Mouse (Mus musculus): ENCODE measurements around the gene Med17.

The Med17 gene

GRCm38 (mm10) chr9:15237516-15238296, 42.0 kb downstream of the Med17 start:
- no peak for DNase-seq (ENCODE audit: low read depth)

DNA sequence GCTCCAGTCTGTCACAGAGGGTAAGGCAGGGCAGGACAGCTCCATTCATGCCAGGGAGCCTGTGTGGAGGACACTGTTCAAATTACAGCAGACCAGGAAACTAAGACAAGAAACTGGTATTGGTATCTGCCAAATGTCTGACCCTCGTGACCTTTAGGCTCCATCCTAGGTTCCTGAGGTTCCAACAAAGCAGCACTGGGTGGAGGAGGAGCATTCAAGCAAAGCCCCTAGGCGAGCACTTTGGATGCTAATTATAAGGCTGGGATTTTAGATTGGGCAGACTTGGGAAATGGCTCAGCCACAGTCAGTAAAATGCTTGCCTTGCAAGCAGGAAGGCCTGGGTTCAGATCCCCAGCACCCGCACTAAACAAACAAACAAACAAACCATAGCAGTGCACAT, 43.7 kb downstream of the Med17 start:
- no peak for DNase-seq (ENCODE audit: low read depth)

GRCm38 (mm10) chr9:15233604-15234003, 46.1 kb downstream of the Med17 start:
- DNase-seq (ENCODE audit: low read depth) = no peak

GRCm38 (mm10) chr9:15232445-15232844, 47.3 kb downstream of the Med17 start:
- no peak for DNase-seq (ENCODE audit: low read depth)

- DNase-seq (ENCODE audit: low read depth) = no peak
These were observed 54.8 kb downstream of the Med17 start for GRCm38 (mm10) chr9:15224912-15225311.

DNA sequence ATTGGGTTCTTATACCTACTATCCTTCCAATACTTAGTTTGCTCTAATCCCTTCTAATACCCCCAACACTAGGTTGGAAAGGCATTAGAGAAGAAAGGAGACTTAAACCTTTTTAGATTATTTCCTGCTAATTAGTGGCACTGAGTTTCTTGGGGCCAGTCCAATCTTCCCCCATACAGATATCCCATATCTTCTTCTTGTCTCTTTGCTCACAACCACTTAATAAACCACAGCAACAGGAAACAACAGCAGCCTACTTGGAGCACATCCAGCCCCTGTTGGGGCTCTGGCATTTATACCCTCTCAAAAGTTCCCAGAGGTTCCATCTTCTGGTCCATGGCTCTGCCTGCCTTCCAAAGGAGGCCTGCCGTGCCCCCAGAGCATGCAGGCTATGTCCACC, 66.0 kb downstream of the Med17 start:
- no peak for DNase-seq (ENCODE audit: low read depth)

GRCm38 (mm10) chr9:15211876-15212275, 67.9 kb downstream of the Med17 start:
- no peak for DNase-seq (ENCODE audit: low read depth)

Measured in naive thymus-derived CD4-positive, alpha-beta T cell, adult 2 months (primary cell).